Mouse (Mus musculus): ENCODE measurements at regions not wholly inside any gene's neighbourhood (a gene's known extent, or its start where the extent isn't known, plus 50 kb on each side); places are given as distances from the start of the nearest gene placed in this dataset.

DNA sequence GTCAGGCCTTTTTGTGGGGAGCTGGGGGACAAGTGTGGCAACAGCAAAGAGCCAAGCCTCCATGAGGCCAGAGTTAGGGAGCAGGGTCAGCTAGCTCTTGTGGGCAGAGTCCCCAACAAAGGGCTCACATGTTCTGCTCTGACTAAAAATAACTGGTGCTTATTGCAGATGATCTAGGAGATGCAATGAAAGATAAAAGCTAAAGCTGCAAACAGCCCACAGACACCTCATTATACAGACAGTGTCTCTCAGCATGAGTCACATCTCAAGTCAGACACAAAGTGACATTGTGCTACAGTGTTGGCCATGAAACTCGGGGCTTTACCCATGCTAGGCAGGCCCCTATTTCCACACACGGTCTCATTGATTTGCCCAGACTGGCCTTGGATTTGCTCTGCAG, 88.4 kb downstream of the Syf2 start:
- TF ChIP-seq CTCF (conservative IDR thresholded peaks at IDR 0.05; ENCODE audit: low read length) (no peak), NANOG (IDR thresholded peaks at IDR 0.05; ENCODE audit: borderline replicate concordance, low read length) (no peak), POU5F1 (IDR thresholded peaks at IDR 0.05; ENCODE audit: borderline replicate concordance, low read length) (no peak)
